Mouse (Mus musculus): ENCODE results near the gene RPS10-NUDT3. TPM values are rescaled to one million over a fixed set of nuclear protein-coding genes. Genes with fewer than 3 reads are reported as not detected.

Gene RPS10-NUDT3
- polyA plus RNA-seq, 1 experiment from 2014 or later = not detected

GRCm38 (mm10) chr17:27615388-27615787, 19.6 kb downstream of the RPS10-NUDT3 start:
- TF ChIP-seq EP300 (IDR thresholded peaks at IDR 0.05; ENCODE audit: low read depth) (no peak), CTCF (IDR thresholded peaks at IDR 0.05; ENCODE audit: low read depth) (no peak)
- peaks cover 18% of the 10 kb centered on the region for H3K4me1 ChIP-seq (ENCODE audit: insufficient read depth)
- H3K27me3 ChIP-seq (ENCODE audit: insufficient read depth, low read length) = no peaks in the 10 kb centered on the region
- DNase-seq = no peak
- no peaks in the 10 kb centered on the region for H3K9me3 ChIP-seq (ENCODE audit: low read length)
- no peak overlapping the region for H3K4me2 ChIP-seq (ENCODE audit: low read depth, low read length)
- H3K4me3 ChIP-seq (ENCODE audit: low read depth, low read length) = no peak overlapping the region
- H3K9ac ChIP-seq (replicated peaks) = no peak overlapping the region
- no peak overlapping the region for H3K27ac ChIP-seq (ENCODE audit: low read depth)
- H3K36me3 ChIP-seq (replicated peaks; ENCODE audit: insufficient read depth, low read length) = no peaks in the 10 kb centered on the region
- ATAC-seq = no peak
- WGBS (ENCODE audit: insufficient replicate concordance) = 62% methylated on average over 7 of the region's 7 CpGs

- TF ChIP-seq EP300 (IDR thresholded peaks at IDR 0.05; ENCODE audit: low read depth) = no peak
- Histone ChIP-seq H3K9ac (replicated peaks) (no peak overlapping the region), H3K9me3 (ENCODE audit: low read length) (no peaks in the 10 kb centered on the region), H3K4me3 (ENCODE audit: low read depth, low read length) (no peak overlapping the region), H3K27ac (ENCODE audit: low read depth) (no peak overlapping the region), H3K36me3 (replicated peaks; ENCODE audit: insufficient read depth, low read length) (no peaks in the 10 kb centered on the region; the same call in 1 of the 2 replicates), H3K27me3 (ENCODE audit: insufficient read depth, low read length) (no peaks in the 10 kb centered on the region), H3K4me1 (ENCODE audit: insufficient read depth) (peaks cover 20% of the 10 kb centered on the region), H3K4me2 (ENCODE audit: low read depth, low read length) (no peak overlapping the region)
- 76% methylated on average over 4 of the region's 4 CpGs for whole genome bisulfite sequencing (ENCODE audit: insufficient replicate concordance)
- DNase-seq = no peak
- ATAC-seq = no peak
Measured at GRCm38 (mm10) chr17:27613016-27613415, 22.0 kb downstream of the RPS10-NUDT3 start.

DNA sequence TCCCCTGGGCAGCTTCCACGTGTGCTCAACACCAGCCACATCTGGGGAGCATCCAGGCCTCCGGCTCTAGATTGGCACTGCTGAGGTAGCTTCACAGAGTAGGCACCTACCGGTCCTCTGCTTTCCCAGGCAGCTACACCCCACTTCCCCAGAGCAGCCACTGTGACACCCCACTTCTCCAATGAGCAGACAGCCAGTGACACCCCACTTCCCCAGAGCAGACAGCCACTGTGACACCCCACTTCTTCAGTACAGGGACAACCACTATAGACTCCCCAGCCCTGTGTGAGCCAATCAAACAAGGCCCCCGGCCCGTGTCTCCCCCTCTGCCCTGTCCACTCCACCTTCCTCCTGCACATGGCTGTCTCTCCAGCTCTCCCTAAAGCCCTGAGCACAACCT, 23.0 kb downstream of the RPS10-NUDT3 start:
- no peak overlapping the region for H3K9ac ChIP-seq (replicated peaks)
- 65% methylated on average over 5 of the region's 5 CpGs for WGBS (ENCODE audit: insufficient replicate concordance)
- DNase-seq = no peak
- H3K27me3 ChIP-seq (ENCODE audit: insufficient read depth, low read length) = no peaks in the 10 kb centered on the region
- peaks cover 20% of the 10 kb centered on the region for H3K4me1 ChIP-seq (ENCODE audit: insufficient read depth)
- H3K36me3 ChIP-seq (replicated peaks; ENCODE audit: insufficient read depth, low read length) = no peaks in the 10 kb centered on the region; the same call in 1 of the 2 replicates
- H3K27ac ChIP-seq (ENCODE audit: low read depth) = no peak overlapping the region
- no peak for TF ChIP-seq EP300 (IDR thresholded peaks at IDR 0.05; ENCODE audit: low read depth)
- TF ChIP-seq CTCF (IDR thresholded peaks at IDR 0.05; ENCODE audit: low read depth) = no peak
- no peak overlapping the region for H3K4me3 ChIP-seq (ENCODE audit: low read depth, low read length)
- ATAC-seq = no peak
- H3K9me3 ChIP-seq (ENCODE audit: low read length) = no peaks in the 10 kb centered on the region
- H3K4me2 ChIP-seq (ENCODE audit: low read depth, low read length) = no peak overlapping the region

DNA sequence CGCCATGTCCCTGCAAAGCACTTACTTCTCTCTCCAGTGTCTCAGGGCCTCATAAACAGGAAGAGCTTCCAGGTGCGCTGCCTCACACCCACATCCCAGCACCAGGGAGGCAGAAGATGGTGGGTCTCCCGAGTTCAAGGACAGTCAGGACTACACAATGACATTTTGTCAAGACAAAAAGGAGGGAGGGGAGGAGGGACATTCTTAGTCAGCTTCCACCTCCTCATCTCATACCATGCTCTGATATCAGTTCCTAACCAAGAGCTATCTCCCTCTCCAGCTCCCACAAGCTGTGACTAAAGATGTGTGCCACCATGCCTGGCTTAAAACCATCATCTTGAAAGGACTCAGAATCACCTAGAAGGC, 23.5 kb downstream of the RPS10-NUDT3 start:
- ATAC-seq = peak; percentile 60; the same call in 1 of the 2 replicates
- WGBS (ENCODE audit: insufficient replicate concordance) = 38% methylated on average over 3 of the region's 3 CpGs
- no peak for DNase-seq
- H3K4me3 ChIP-seq (ENCODE audit: low read depth, low read length) = no peak overlapping the region
- no peak overlapping the region for H3K9ac ChIP-seq (replicated peaks)
- peaks cover 20% of the 10 kb centered on the region for H3K4me1 ChIP-seq (ENCODE audit: insufficient read depth)
- H3K27ac ChIP-seq (ENCODE audit: low read depth) = no peak overlapping the region
- H3K4me2 ChIP-seq (ENCODE audit: low read depth, low read length) = no peak overlapping the region
- no peaks in the 10 kb centered on the region for H3K9me3 ChIP-seq (ENCODE audit: low read length)
- TF ChIP-seq EP300 (IDR thresholded peaks at IDR 0.05; ENCODE audit: low read depth) (no peak), CTCF (IDR thresholded peaks at IDR 0.05; ENCODE audit: low read depth) (no peak)
- H3K27me3 ChIP-seq (ENCODE audit: insufficient read depth, low read length) = no peaks in the 10 kb centered on the region
- H3K36me3 ChIP-seq (replicated peaks; ENCODE audit: insufficient read depth, low read length) = no peaks in the 10 kb centered on the region; the same call in 1 of the 2 replicates

- Histone ChIP-seq H3K27me3 (ENCODE audit: insufficient read depth, low read length) (no peaks in the 10 kb centered on the region), H3K9ac (replicated peaks) (no peak overlapping the region), H3K9me3 (ENCODE audit: low read length) (no peaks in the 10 kb centered on the region), H3K4me2 (ENCODE audit: low read depth, low read length) (no peak overlapping the region), H3K27ac (ENCODE audit: low read depth) (no peak overlapping the region), H3K4me3 (ENCODE audit: low read depth, low read length) (no peak overlapping the region), H3K4me1 (ENCODE audit: insufficient read depth) (peaks cover 20% of the 10 kb centered on the region), H3K36me3 (replicated peaks; ENCODE audit: insufficient read depth, low read length) (peaks cover 2% of the 10 kb centered on the region)
- no peak for ATAC-seq
- 50% methylated on average over 10 of the region's 10 CpGs for WGBS (ENCODE audit: insufficient replicate concordance)
- TF ChIP-seq EP300 (IDR thresholded peaks at IDR 0.05; ENCODE audit: low read depth) = no peak
- TF ChIP-seq CTCF (IDR thresholded peaks at IDR 0.05; ENCODE audit: low read depth) = no peak
- DNase-seq = no peak
Measured at GRCm38 (mm10) chr17:27610679-27611518, 24.1 kb downstream of the RPS10-NUDT3 start.

GRCm38 (mm10) chr17:27609576-27609975, 25.4 kb downstream of the RPS10-NUDT3 start:
- H3K4me1 ChIP-seq (ENCODE audit: insufficient read depth) = peaks cover 20% of the 10 kb centered on the region
- 82% methylated on average over 7 of the region's 7 CpGs for WGBS (ENCODE audit: insufficient replicate concordance)
- TF ChIP-seq CTCF (IDR thresholded peaks at IDR 0.05; ENCODE audit: low read depth) = no peak

More at GRCm38 (mm10) chr17:27609576-27609975, 25.4 kb downstream of the RPS10-NUDT3 start:
- H3K27me3 ChIP-seq (ENCODE audit: insufficient read depth, low read length) = no peaks in the 10 kb centered on the region
- no peak overlapping the region for H3K9ac ChIP-seq (replicated peaks)
- no peak overlapping the region for H3K4me2 ChIP-seq (ENCODE audit: low read depth, low read length)
- DNase-seq = no peak
- peaks cover 2% of the 10 kb centered on the region for H3K36me3 ChIP-seq (replicated peaks; ENCODE audit: insufficient read depth, low read length)
- ATAC-seq = no peak
- H3K4me3 ChIP-seq (ENCODE audit: low read depth, low read length) = no peak overlapping the region
- no peak overlapping the region for H3K27ac ChIP-seq (ENCODE audit: low read depth)
- no peaks in the 10 kb centered on the region for H3K9me3 ChIP-seq (ENCODE audit: low read length)

Data from liver, postnatal 0 days (tissue).